Mouse (Mus musculus): ENCODE data around the gene Nr1h3.

GRCm38 (mm10) chr2:91176234-91176633, 26.4 kb downstream of the Nr1h3 start:
- TF ChIP-seq CTCF (IDR thresholded peaks at IDR 0.05; ENCODE audit: low read depth) (no peak), EP300 (IDR thresholded peaks at IDR 0.05; ENCODE audit: low read depth) (no peak)

Data from heart, postnatal 0 days (tissue).